Mouse (Mus musculus): ENCODE measurements around the gene Atxn2. TPM values are rescaled to one million over a fixed set of nuclear protein-coding genes. Genes with fewer than 3 reads are reported as not detected.

Gene Atxn2
- polyA plus RNA-seq, 1 experiment from 2014 or later: 40.5 TPM

GRCm38 (mm10) chr5:121853368-121854051 is 142.4 kb downstream of the Atxn2 start:
- Histone ChIP-seq H3K9ac (no peak overlapping the region), H3K27me3 (replicated peaks) (no peaks in the 10 kb centered on the region), H3K4me1 (peaks cover 22% of the 10 kb centered on the region), H3K27ac (peak overlapping the region; percentile 27; the same call in 1 of the 2 replicates), H3K36me3 (peaks cover 25% of the 10 kb centered on the region), H3K4me3 (no peak overlapping the region), H3K4me2 (no peak overlapping the region), H3K9me3 (replicated peaks) (no peaks in the 10 kb centered on the region)
- WGBS (ENCODE audit: insufficient replicate concordance): 78% methylated on average over 9 of the region's 9 CpGs
- peak; percentile 43 for ATAC-seq

- Histone ChIP-seq H3K27ac (no peak overlapping the region), H3K36me3 (peaks cover 25% of the 10 kb centered on the region), H3K4me3 (no peak overlapping the region), H3K9ac (no peak overlapping the region), H3K4me1 (peaks cover 15% of the 10 kb centered on the region), H3K27me3 (replicated peaks) (no peaks in the 10 kb centered on the region), H3K4me2 (no peak overlapping the region), H3K9me3 (replicated peaks) (no peaks in the 10 kb centered on the region)
- 81% methylated on average over 10 of the region's 10 CpGs for WGBS (ENCODE audit: insufficient replicate concordance)
- ATAC-seq: no peak
Measured at GRCm38 (mm10) chr5:121854768-121855167, 143.6 kb downstream of the Atxn2 start.

- H3K4me3 ChIP-seq: no peak overlapping the region
- no peak overlapping the region for H3K9ac ChIP-seq
- peaks cover 3% of the 10 kb centered on the region; the same call in 1 of the 2 replicates for H3K4me1 ChIP-seq
- no peak overlapping the region for H3K4me2 ChIP-seq
- no peak for ATAC-seq
- no peaks in the 10 kb centered on the region for H3K27me3 ChIP-seq (replicated peaks)
- 0 out of 2 replicates have a peak, but pooled peaks cover 3% of the 10 kb centered on the region for H3K9me3 ChIP-seq (replicated peaks)
- H3K36me3 ChIP-seq: peaks cover 35% of the 10 kb centered on the region
- H3K27ac ChIP-seq: no peak overlapping the region
- WGBS (ENCODE audit: insufficient replicate concordance): 69% methylated on average over 11 of the region's 11 CpGs
Measured at GRCm38 (mm10) chr5:121856740-121857139, 145.6 kb downstream of the Atxn2 start.

- ATAC-seq: no peak
- WGBS (ENCODE audit: insufficient replicate concordance): 71% methylated on average over 12 of the region's 12 CpGs
- H3K9me3 ChIP-seq (replicated peaks): 0 out of 2 replicates have a peak, but pooled peaks cover 3% of the 10 kb centered on the region
- H3K9ac ChIP-seq: no peak overlapping the region
- peaks cover 18% of the 10 kb centered on the region for H3K36me3 ChIP-seq
- H3K27me3 ChIP-seq (replicated peaks): no peaks in the 10 kb centered on the region; the same call in 1 of the 2 replicates
- H3K4me2 ChIP-seq: no peak overlapping the region
- no peak overlapping the region for H3K27ac ChIP-seq
- no peak overlapping the region for H3K4me3 ChIP-seq
- H3K4me1 ChIP-seq: peaks cover 3% of the 10 kb centered on the region; the same call in 1 of the 2 replicates
Measured at GRCm38 (mm10) chr5:121858427-121858826, 147.3 kb downstream of the Atxn2 start.

- Histone ChIP-seq H3K4me1 (peaks cover 4% of the 10 kb centered on the region; the same call in 1 of the 2 replicates), H3K27me3 (replicated peaks) (no peaks in the 10 kb centered on the region; the same call in none of the 2 replicates), H3K4me2 (no peak overlapping the region), H3K36me3 (peaks cover 12% of the 10 kb centered on the region; the same call in 1 of the 2 replicates), H3K9ac (no peak overlapping the region), H3K9me3 (replicated peaks) (0 out of 2 replicates have a peak, but pooled peaks cover 3% of the 10 kb centered on the region), H3K27ac (no peak overlapping the region), H3K4me3 (no peak overlapping the region)
- 50% methylated on average over 5 of the region's 5 CpGs for WGBS (ENCODE audit: insufficient replicate concordance)
- ATAC-seq: no peak
Measured at GRCm38 (mm10) chr5:121861964-121862363, 150.8 kb downstream of the Atxn2 start.

GRCm38 (mm10) chr5:121864330-121864729 is 153.2 kb downstream of the Atxn2 start:
- no peak for ATAC-seq
- peaks cover 14% of the 10 kb centered on the region; the same call in 1 of the 2 replicates for H3K36me3 ChIP-seq
- no peak overlapping the region for H3K27ac ChIP-seq
- no peak overlapping the region for H3K9ac ChIP-seq
- 18% methylated on average over 8 of the region's 11 CpGs for WGBS (ENCODE audit: insufficient replicate concordance)
- no peaks in the 10 kb centered on the region; the same call in none of the 2 replicates for H3K27me3 ChIP-seq (replicated peaks)
- H3K9me3 ChIP-seq (replicated peaks): 0 out of 2 replicates have a peak, but pooled peaks cover 3% of the 10 kb centered on the region
- peak overlapping the region; percentile 44 for H3K4me2 ChIP-seq
- H3K4me3 ChIP-seq: no peak overlapping the region
- H3K4me1 ChIP-seq: peaks cover 4% of the 10 kb centered on the region; the same call in 1 of the 2 replicates

Small RNA genes within 50 kb of the gene (microRNA-seq; reads per million reads assigned to microRNA genes)
- not detected for gene Mir7031

Other genes starting within 250 kb of the Atxn2 start
- gene Adam1b, start 207.9 kb upstream of the Atxn2 start, polyA plus RNA-seq (2016; fragmentation: Nextera tagmentation; extraction: Ambion mirVana): not detected in 2 replicates
- gene Adam1a, start 165.9 kb upstream of the Atxn2 start, polyA plus RNA-seq (2016; fragmentation: Nextera tagmentation; extraction: Ambion mirVana): 0.26 and 0.54 TPM in 2 replicates
- gene Gm42878, start 165.9 kb upstream of the Atxn2 start, polyA plus RNA-seq (2016; fragmentation: Nextera tagmentation; extraction: Ambion mirVana): not detected in 2 replicates
- gene Mapkapk5, start 165.4 kb upstream of the Atxn2 start, polyA plus RNA-seq (2016; fragmentation: Nextera tagmentation; extraction: Ambion mirVana): 33.6 and 35.8 TPM in 2 replicates
- 143 and 146 TPM in 2 replicates for gene Aldh2, start 117.5 kb upstream of the Atxn2 start, polyA plus RNA-seq (2016; fragmentation: Nextera tagmentation; extraction: Ambion mirVana)
- gene Acad12, start 92.4 kb upstream of the Atxn2 start, polyA plus RNA-seq (2016; fragmentation: Nextera tagmentation; extraction: Ambion mirVana): 1.6 and 1.9 TPM in 2 replicates
- gene Acad10, start 50.8 kb upstream of the Atxn2 start, polyA plus RNA-seq (2016; fragmentation: Nextera tagmentation; extraction: Ambion mirVana): 2.5 and 2.6 TPM in 2 replicates
- gene Brap, start 50.8 kb upstream of the Atxn2 start, polyA plus RNA-seq (2016; fragmentation: Nextera tagmentation; extraction: Ambion mirVana): 35.1 and 36.6 TPM in 2 replicates
- gene Sh2b3, start 126.3 kb downstream of the Atxn2 start, polyA plus RNA-seq (2016; fragmentation: Nextera tagmentation; extraction: Ambion mirVana): 13.0 TPM in 2 replicates
- 6.6 and 7.3 TPM in 2 replicates for gene Pheta1, start 137.6 kb downstream of the Atxn2 start, polyA plus RNA-seq (2016; fragmentation: Nextera tagmentation; extraction: Ambion mirVana)